Mouse (Mus musculus): ENCODE data around the gene Trpt1. TPM values are rescaled to one million over a fixed set of nuclear protein-coding genes. Genes with fewer than 3 reads are reported as not detected.
"Not testable (repeated sequence)": the region's sequence is repeated elsewhere in the genome, so short reads cannot be mapped to it uniquely, and the experiment has no call there.

The Trpt1 gene
- polyA plus RNA-seq, 1 experiment from 2014 or later, result 9.5 TPM

DNA sequence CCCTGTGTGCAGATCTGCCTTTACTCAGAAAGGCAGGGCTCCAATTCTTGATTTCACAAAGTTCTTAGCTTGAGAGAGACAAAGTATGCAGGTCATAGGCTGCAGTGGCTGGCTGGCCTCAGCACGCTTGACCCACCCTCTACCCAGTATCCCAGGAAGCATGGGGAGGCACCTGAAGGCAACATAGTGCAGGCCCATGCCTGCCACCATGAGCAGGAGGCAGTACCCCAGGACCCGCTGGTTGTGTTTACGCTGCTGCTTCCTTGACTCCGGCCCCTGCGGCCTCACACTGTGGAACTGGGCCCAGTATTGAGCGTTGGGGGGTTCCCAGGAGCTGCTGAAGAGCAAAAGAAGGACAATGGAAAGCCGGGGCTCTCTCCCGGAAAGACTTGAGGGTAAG, 6.7 kb upstream of the Trpt1 start:
- ATAC-seq, result no peak
- H3K27ac ChIP-seq (ENCODE audit: low read length), result no peak overlapping the region
- no peaks in the 10 kb centered on the region for H3K27me3 ChIP-seq (replicated peaks; ENCODE audit: control insufficient read depth, insufficient read depth, low read length)
- H3K9ac ChIP-seq (ENCODE audit: low read depth, low read length), result no peak overlapping the region
- 88% methylated on average over 8 of the region's 8 CpGs for WGBS
- H3K4me3 ChIP-seq (ENCODE audit: low read length), result no peak overlapping the region
- no peak overlapping the region for H3K4me2 ChIP-seq (ENCODE audit: low read depth, low read length)
- H3K4me1 ChIP-seq (ENCODE audit: control insufficient read depth, insufficient read depth, low read length), result peaks cover 29% of the 10 kb centered on the region
- no peaks in the 10 kb centered on the region for H3K9me3 ChIP-seq (ENCODE audit: control insufficient read depth, low read length)
- no peaks in the 10 kb centered on the region; the same call in 1 of the 2 replicates for H3K36me3 ChIP-seq (ENCODE audit: control insufficient read depth, insufficient read depth, low read length)

DNA sequence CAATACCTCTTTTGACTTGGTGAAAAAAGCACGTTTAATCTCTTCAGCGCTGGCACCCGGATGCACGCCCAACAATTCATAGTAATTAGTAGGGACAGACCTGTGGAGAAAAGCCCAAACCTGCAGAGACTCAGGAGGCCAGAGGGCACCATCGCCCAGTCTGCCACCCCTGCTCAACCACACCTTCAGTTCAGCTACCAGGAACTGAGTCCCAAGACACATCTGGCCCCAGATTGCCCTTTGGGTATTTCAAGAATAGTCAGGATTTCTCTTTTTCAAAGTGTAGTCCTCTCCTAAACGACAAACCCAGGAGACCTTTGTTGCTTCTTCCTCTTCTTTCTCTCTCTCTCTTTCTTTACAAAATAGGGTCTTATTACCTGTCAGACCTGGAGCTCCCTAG, 5.2 kb upstream of the Trpt1 start:
- no peaks in the 10 kb centered on the region for H3K36me3 ChIP-seq (ENCODE audit: control insufficient read depth, insufficient read depth, low read length)
- no peak overlapping the region for H3K9ac ChIP-seq (ENCODE audit: low read depth, low read length)
- peaks cover 38% of the 10 kb centered on the region for H3K4me1 ChIP-seq (ENCODE audit: control insufficient read depth, insufficient read depth, low read length)
- H3K27me3 ChIP-seq (replicated peaks; ENCODE audit: control insufficient read depth, insufficient read depth, low read length), result no peaks in the 10 kb centered on the region
- no peak overlapping the region for H3K4me3 ChIP-seq (ENCODE audit: low read length)
- no peak for ATAC-seq
- 87% methylated on average over 6 of the region's 6 CpGs for WGBS
- no peaks in the 10 kb centered on the region for H3K9me3 ChIP-seq (ENCODE audit: control insufficient read depth, low read length)
- H3K4me2 ChIP-seq (ENCODE audit: low read depth, low read length), result no peak overlapping the region
- no peak overlapping the region for H3K27ac ChIP-seq (ENCODE audit: low read length)

GRCm38 (mm10) chr19:6991166-6991565, 4.8 kb upstream of the Trpt1 start:
- H3K36me3 ChIP-seq (ENCODE audit: control insufficient read depth, insufficient read depth, low read length); H3K4me3 ChIP-seq (ENCODE audit: low read length); H3K27me3 ChIP-seq (replicated peaks; ENCODE audit: control insufficient read depth, insufficient read depth, low read length); H3K4me2 ChIP-seq (ENCODE audit: low read depth, low read length); H3K27ac ChIP-seq (ENCODE audit: low read length); ATAC-seq; H3K9me3 ChIP-seq (ENCODE audit: control insufficient read depth, low read length); H3K9ac ChIP-seq (ENCODE audit: low read depth, low read length): not testable (repeated sequence)
- 91% methylated on average over 6 of the region's 6 CpGs for WGBS
- peaks cover 34% of the 10 kb centered on the region for H3K4me1 ChIP-seq (ENCODE audit: control insufficient read depth, insufficient read depth, low read length)

DNA sequence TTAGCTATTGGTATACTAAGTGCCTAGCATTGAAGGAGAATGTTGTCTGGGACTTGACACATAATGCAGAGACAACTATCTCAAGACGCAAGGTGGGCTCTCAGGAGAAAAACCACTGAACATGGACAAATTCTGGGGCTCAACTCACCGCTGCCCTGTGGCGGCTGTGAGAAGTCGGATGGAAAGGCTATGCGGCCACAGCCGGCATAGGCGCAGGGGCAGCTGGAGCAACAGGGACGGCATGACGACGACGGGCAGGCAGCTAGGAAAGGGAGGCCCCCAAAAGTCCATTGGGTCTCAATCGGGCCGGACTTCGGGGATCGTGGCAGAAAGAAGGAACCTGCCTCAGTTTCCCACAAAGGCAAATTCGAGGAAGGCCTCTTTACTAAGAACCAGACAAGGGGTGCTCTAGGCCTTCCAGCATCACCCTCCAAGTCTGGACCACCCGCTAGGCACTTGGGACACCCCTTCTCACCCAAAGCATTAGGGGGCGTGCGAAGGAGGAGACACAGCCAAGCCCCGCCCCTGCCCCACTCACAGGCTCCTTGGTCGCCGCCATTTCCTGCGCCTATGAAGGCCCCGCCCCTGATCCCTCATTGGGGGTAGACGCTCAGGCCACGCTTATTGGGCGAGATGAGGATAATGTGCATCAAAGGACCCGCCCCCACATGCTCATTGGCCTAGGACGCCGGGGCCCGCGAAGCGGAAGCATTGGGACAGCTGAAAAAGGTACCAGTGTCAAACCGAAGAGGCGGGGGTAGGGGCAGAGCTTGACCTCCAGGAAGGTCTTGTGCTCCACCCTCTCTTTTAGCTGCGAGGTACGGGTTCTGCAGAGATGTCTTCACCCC, 3.7 kb upstream of the Trpt1 start, which contains the start of gene Dnajc4:
TSS of gene Dnajc4 (minus strand) at position 562 of the 848 bp plus-strand sequence.
- H3K9ac ChIP-seq (ENCODE audit: low read depth, low read length), result peak within 1 kb of the TSS; percentile 80
- H3K4me2 ChIP-seq (ENCODE audit: low read depth, low read length), result peak within 1 kb of the TSS; percentile 83
- H3K4me3 ChIP-seq (ENCODE audit: low read length), result peak within 1 kb of the TSS; percentile 71
- no peaks in the 10 kb centered on the region for H3K36me3 ChIP-seq (ENCODE audit: control insufficient read depth, insufficient read depth, low read length)
- 1% methylated on average over 37 of the region's 37 CpGs for WGBS
- ATAC-seq, result peak; percentile 91
- H3K9me3 ChIP-seq (ENCODE audit: control insufficient read depth, low read length), result no peaks in the 10 kb centered on the region
- peak within 1 kb of the TSS; percentile 67 for H3K27ac ChIP-seq (ENCODE audit: low read length)
- no peaks in the 10 kb centered on the region for H3K27me3 ChIP-seq (replicated peaks; ENCODE audit: control insufficient read depth, insufficient read depth, low read length)
- H3K4me1 ChIP-seq (ENCODE audit: control insufficient read depth, insufficient read depth, low read length), result peaks cover 38% of the 10 kb centered on the region

DNA sequence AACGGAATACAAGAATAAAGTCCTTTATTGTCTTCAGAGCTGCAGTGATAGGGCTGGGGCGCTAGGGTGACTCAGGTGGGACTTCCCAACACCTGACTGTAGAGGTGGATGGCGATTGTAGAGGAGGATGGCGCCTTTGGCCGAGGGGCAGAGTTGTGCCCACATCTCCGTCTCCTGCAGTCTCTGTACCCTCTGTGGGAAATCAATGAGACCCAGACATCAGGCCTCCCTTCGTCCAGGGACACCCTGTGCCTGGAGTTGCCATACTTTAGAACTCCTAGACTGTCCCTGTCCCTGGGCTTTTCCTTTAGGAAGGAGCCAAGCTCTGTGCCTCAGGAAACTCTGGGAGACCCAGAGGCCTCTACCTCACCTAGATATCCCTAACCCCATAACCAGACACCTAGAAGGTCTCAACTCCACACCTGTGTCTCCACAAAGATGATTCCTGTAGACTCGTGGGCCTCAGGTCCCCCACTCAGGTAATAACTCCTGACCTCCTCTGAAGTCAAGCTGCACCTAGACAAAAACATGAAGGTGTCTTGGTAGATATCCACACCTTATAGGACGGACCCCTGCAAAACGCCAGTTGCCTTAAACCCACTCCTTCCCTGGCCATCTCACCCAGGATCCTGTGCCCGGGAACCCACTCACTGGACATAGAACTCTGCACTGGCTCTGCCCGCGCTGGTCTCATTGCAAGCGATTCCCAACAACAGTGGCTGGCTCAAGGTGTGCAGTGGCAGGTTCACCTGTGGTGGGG, 2.7 kb upstream of the Trpt1 start:
- Histone ChIP-seq H3K4me3 (ENCODE audit: low read length) (peak overlapping the region; percentile 71), H3K9me3 (ENCODE audit: control insufficient read depth, low read length) (no peaks in the 10 kb centered on the region), H3K4me1 (ENCODE audit: control insufficient read depth, insufficient read depth, low read length) (peaks cover 37% of the 10 kb centered on the region), H3K36me3 (ENCODE audit: control insufficient read depth, insufficient read depth, low read length) (no peaks in the 10 kb centered on the region; the same call in 1 of the 2 replicates), H3K9ac (ENCODE audit: low read depth, low read length) (peak overlapping the region; percentile 66), H3K27me3 (replicated peaks; ENCODE audit: control insufficient read depth, insufficient read depth, low read length) (no peaks in the 10 kb centered on the region), H3K4me2 (ENCODE audit: low read depth, low read length) (peak overlapping the region; percentile 83), H3K27ac (ENCODE audit: low read length) (peak overlapping the region; percentile 67)
- ATAC-seq, result peak; percentile 2
- 61% methylated on average over 14 of the region's 14 CpGs for WGBS

DNA sequence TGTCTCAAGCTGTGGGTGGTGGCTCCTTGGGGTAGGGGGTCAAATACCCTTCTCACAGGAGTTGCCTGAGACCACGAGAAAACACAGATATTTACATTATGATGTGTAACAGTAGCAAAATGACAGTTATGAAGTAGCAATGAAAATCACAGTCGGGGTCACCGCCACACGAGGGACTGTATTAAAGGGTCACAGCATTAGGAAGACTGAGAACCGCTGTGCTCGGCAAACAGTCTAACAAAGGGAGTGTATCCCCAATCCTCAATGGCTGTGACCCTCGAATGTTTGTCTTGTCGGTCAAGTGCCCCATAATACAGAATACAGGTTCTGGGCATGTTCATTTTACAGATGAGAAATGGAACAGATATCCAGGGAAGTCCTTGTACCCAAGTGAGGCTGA, 1.9 kb upstream of the Trpt1 start:
- WGBS, result 83% methylated on average over 8 of the region's 8 CpGs
- no peaks in the 10 kb centered on the region for H3K27me3 ChIP-seq (replicated peaks; ENCODE audit: control insufficient read depth, insufficient read depth, low read length)
- no peak overlapping the region for H3K27ac ChIP-seq (ENCODE audit: low read length)
- H3K36me3 ChIP-seq (ENCODE audit: control insufficient read depth, insufficient read depth, low read length), result peaks cover 3% of the 10 kb centered on the region
- H3K9ac ChIP-seq (ENCODE audit: low read depth, low read length), result no peak overlapping the region
- ATAC-seq, result no peak
- no peak overlapping the region for H3K4me2 ChIP-seq (ENCODE audit: low read depth, low read length)
- peaks cover 33% of the 10 kb centered on the region for H3K4me1 ChIP-seq (ENCODE audit: control insufficient read depth, insufficient read depth, low read length)
- no peaks in the 10 kb centered on the region for H3K9me3 ChIP-seq (ENCODE audit: control insufficient read depth, low read length)
- no peak overlapping the region for H3K4me3 ChIP-seq (ENCODE audit: low read length)

DNA sequence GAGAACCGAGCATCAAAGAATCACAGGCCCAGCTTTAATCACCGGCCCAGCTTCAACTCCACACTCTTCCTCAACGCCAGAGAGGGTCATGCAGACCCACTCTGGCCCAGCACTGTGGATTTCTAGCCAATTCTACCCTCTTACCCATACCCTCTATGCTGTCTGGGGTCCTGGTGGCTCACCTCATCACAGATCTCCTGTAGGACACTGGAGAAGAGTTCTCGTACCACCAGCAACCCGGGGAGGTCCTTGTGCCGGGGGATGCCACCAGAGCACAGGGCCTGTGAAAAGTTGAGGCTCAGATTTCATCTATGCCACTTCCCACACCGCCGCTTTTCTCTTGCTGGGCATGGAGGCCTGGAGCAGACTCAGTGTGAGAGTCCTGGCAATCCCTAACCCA, 1.4 kb upstream of the Trpt1 start:
- Histone ChIP-seq H3K4me3 (ENCODE audit: low read length) (no peak overlapping the region), H3K4me2 (ENCODE audit: low read depth, low read length) (no peak overlapping the region), H3K4me1 (ENCODE audit: control insufficient read depth, insufficient read depth, low read length) (peaks cover 33% of the 10 kb centered on the region), H3K9me3 (ENCODE audit: control insufficient read depth, low read length) (no peaks in the 10 kb centered on the region), H3K9ac (ENCODE audit: low read depth, low read length) (peak overlapping the region; percentile 85; the same call in 1 of the 2 replicates), H3K36me3 (ENCODE audit: control insufficient read depth, insufficient read depth, low read length) (peaks cover 7% of the 10 kb centered on the region), H3K27me3 (replicated peaks; ENCODE audit: control insufficient read depth, insufficient read depth, low read length) (no peaks in the 10 kb centered on the region), H3K27ac (ENCODE audit: low read length) (no peak overlapping the region)
- ATAC-seq, result no peak
- 86% methylated on average over 8 of the region's 8 CpGs for WGBS

DNA sequence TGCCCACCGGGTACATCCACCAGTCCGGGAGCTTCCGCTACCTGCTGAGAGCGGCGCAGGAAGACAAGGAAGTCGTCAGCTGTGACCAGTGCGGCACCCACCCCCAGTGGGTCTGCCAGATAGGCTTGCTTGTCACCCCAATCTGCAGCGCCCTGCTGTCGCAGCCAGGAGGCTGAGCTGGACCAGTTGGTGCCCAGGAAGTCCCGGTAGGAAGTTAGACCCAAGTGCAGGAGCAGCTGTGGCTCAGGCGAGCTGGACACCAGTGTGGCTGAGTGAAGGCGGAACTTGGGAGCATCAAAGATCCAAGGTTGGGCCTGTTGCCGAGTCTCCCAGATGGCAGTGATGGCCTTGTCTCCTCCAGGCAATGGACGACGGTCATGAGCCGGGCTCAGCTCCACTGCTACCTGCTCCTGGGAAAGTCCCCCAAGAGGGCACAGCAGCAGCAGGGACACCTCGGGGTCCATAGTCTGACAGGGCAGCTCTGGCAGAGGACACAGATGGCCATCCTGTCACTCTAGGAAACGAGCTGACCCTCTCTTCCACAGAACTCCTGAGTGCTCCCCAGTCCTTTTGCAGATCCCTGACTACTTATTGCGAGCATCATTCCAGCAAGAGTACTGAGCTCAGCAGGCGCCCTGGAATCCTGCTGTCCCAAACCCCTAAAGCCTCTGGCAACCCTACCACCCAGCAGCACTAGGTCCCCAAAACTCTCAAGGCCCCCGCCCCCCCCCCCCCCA, 508 bp upstream of the Trpt1 start:
- no peak for ATAC-seq
- Histone ChIP-seq H3K27me3 (replicated peaks; ENCODE audit: control insufficient read depth, insufficient read depth, low read length) (no peaks in the 10 kb centered on the region), H3K9ac (ENCODE audit: low read depth, low read length) (peak overlapping the region; percentile 85), H3K4me3 (ENCODE audit: low read length) (peak overlapping the region; percentile 73), H3K4me1 (ENCODE audit: control insufficient read depth, insufficient read depth, low read length) (peaks cover 33% of the 10 kb centered on the region), H3K9me3 (ENCODE audit: control insufficient read depth, low read length) (no peaks in the 10 kb centered on the region), H3K27ac (ENCODE audit: low read length) (peak overlapping the region; percentile 53; the same call in 1 of the 2 replicates), H3K36me3 (ENCODE audit: control insufficient read depth, insufficient read depth, low read length) (peaks cover 7% of the 10 kb centered on the region), H3K4me2 (ENCODE audit: low read depth, low read length) (peak overlapping the region; percentile 94)
- WGBS, result 45% methylated on average over 21 of the region's 21 CpGs

- Histone ChIP-seq H3K4me1 (ENCODE audit: control insufficient read depth, insufficient read depth, low read length) (peaks cover 32% of the 10 kb centered on the region), H3K4me3 (ENCODE audit: low read length) (no peak overlapping the region), H3K36me3 (ENCODE audit: control insufficient read depth, insufficient read depth, low read length) (peaks cover 7% of the 10 kb centered on the region), H3K27me3 (replicated peaks; ENCODE audit: control insufficient read depth, insufficient read depth, low read length) (no peaks in the 10 kb centered on the region), H3K4me2 (ENCODE audit: low read depth, low read length) (no peak overlapping the region), H3K27ac (ENCODE audit: low read length) (no peak overlapping the region), H3K9me3 (ENCODE audit: control insufficient read depth, low read length) (no peaks in the 10 kb centered on the region), H3K9ac (ENCODE audit: low read depth, low read length) (no peak overlapping the region)
- 88% methylated on average over 9 of the region's 9 CpGs for WGBS
- ATAC-seq, result no peak
Measured at GRCm38 (mm10) chr19:6997721-6998290, 1.9 kb downstream of the Trpt1 start.
